Mouse (Mus musculus) G1E (cell line): Measurements from ENCODE around the gene Ralgds. TPM values are rescaled to one million over a fixed set of nuclear protein-coding genes. Genes with fewer than 3 reads are reported as not detected.
A peak's percentile ranks its signal among the peaks of the same experiment; 100 is the strongest.

ENCODE experiments used
- ATAC-seq: 2 replicates; pipeline ENCODE4 v1.8.0; 2016; ENCODE audit warnings: mild to moderate bottlenecking; ENCODE audit not compliant: insufficient number of reproducible peaks, poor library complexity, low FRiP score, severe bottlenecking; ENCODE audit errors: extremely low read depth
- DNase-seq: peaks from one replicate; pipeline ENCODE4 v3.0.0; 2012; ENCODE audit warnings: low spot score
- H3K27me3 ChIP-seq: 2 replicates; pipeline ENCODE4 v1.6.1; 2012; ENCODE audit warnings: mild to moderate bottlenecking, low read length, inconsistent platforms; ENCODE audit not compliant: insufficient read depth
- H3K36me3 ChIP-seq: replicated peaks from 2 replicates; pipeline ENCODE3; 2012; ENCODE audit warnings: mild to moderate bottlenecking, inconsistent platforms
- H3K4me1 ChIP-seq: 2 replicates; pipeline ENCODE4 v1.6.1; 2012; ENCODE audit warnings: low read depth, low read length, inconsistent platforms, mixed read lengths; ENCODE audit not compliant: insufficient read depth
- H3K4me3 ChIP-seq: 2 replicates; pipeline ENCODE4 v1.5.1; 2012; ENCODE audit warnings: low read depth, mild to moderate bottlenecking, inconsistent platforms, low read length, moderate library complexity, mixed read lengths
- H3K9me3 ChIP-seq: replicated peaks from 2 replicates; pipeline ENCODE4 v1.6.1; 2012; ENCODE audit warnings: inconsistent platforms
- CTCF ChIP-seq: IDR thresholded peaks from 2 replicates; pipeline ENCODE4 v1.5.1; 2012; ENCODE audit warnings: low read depth, low read length, inconsistent platforms, mixed read lengths
- GATA1 ChIP-seq: IDR thresholded peaks from 2 replicates; pipeline ENCODE4 v1.6.1; 2012; ENCODE audit warnings: borderline replicate concordance, low read length, inconsistent platforms, mixed read lengths
- GATA2 ChIP-seq: IDR thresholded peaks from 2 replicates; pipeline ENCODE4 v1.6.1; 2012; ENCODE audit warnings: low read depth, low read length, inconsistent platforms, borderline replicate concordance
- POLR2AphosphoS5 ChIP-seq: IDR thresholded peaks from 2 replicates; pipeline ENCODE4 v1.6.1; 2012; ENCODE audit warnings: low read depth, low read length, inconsistent platforms; ENCODE audit not compliant: insufficient replicate concordance
- TAL1 ChIP-seq: conservative IDR thresholded peaks from 2 replicates; pipeline ENCODE4 v1.6.1; 2012; ENCODE audit warnings: low read depth, low read length, inconsistent platforms, mixed read lengths
- polyA plus RNA-seq: library from polyadenylated mRNA; stranded (reverse); fragments of >175 nt; gene quantifications from 2 replicates; pipeline ENCODE4 v1.2.3, GENCODE M21; 2012
- total RNA-seq, 2 experiments: library from RNA; stranded (forward) in 1 of 2; stranded (reverse) in 1 of 2; fragments of 200-1000 nt in 1 of 2; fragments of >200 nt in 1 of 2; fragmentation: Nextera tagmentation in 1 of 2; gene quantifications; 2 replicates each; pipeline ENCODE4 v1.2.3; 2014 to 2017

The Ralgds gene
- total and polyA plus RNA-seq, 3 experiments = 0.02 to 0.49 TPM; not detected in 1

DNA sequence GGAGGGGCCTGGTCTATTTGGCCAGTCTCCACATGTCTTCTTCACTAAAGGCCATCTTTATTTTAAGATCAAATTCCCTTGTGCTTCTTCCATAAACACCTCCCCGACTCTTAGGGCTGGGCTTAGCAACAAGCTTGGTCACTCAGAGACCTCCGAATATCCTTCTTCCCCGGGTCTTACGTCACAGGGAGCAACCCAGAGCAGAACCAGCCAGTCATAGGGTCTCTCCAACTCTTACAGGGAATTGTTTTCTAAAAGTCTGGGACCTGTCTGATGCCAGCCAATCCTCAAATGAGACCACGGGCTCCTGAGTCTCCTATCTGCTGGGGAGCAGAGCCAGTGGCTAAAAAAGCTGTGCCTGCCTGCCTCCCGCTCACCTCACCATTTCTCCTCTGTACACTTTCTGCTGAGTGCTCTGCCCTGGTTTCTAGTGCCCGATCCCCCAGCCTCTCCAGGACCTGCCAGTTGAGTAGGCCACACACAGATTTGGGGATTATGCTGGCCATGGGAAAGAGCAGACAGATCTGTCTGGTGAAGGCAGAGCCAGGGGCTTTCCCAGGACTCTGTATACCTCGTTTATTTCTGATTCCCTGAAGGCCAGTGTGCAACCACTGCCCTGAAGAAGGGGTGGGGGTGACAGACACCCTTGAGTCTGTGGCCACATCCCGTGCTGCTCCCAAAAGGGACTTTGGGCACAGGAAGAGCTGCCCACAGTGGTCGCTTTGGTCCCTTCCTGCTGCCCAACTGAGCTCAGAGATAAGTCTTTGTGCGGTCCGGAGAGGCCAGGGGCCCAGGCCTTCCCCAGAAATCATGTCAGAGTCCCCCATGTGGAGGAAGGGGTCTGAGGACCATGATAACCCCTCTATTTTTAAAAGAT, 86.0 kb downstream of the Ralgds start:
- no peak for DNase-seq
- peak overlapping the region; percentile 50; the same call in 1 of the 2 replicates for H3K4me3 ChIP-seq
- H3K9me3 ChIP-seq = no peaks in the 10 kb centered on the region
- peaks cover 91% of the 10 kb centered on the region for H3K4me1 ChIP-seq
- peaks cover 4% of the 10 kb centered on the region for H3K36me3 ChIP-seq
- no peak for ATAC-seq
- TF ChIP-seq GATA1 = no peak
- no peak for TF ChIP-seq GATA2
- no peak for TF ChIP-seq TAL1
- TF ChIP-seq CTCF = no peak
- no peak for TF ChIP-seq POLR2AphosphoS5
- no peaks in the 10 kb centered on the region for H3K27me3 ChIP-seq

- Histone ChIP-seq H3K4me3 (peak overlapping the region; percentile 50; the same call in 1 of the 2 replicates), H3K36me3 (peaks cover 4% of the 10 kb centered on the region), H3K9me3 (no peaks in the 10 kb centered on the region), H3K27me3 (no peaks in the 10 kb centered on the region), H3K4me1 (peaks cover 90% of the 10 kb centered on the region)
- no peak for TF ChIP-seq CTCF
- no peak for TF ChIP-seq GATA2
- TF ChIP-seq TAL1 = peak; percentile 21; the same call in 1 of the 2 replicates
- ATAC-seq (no peak), DNase-seq (no peak)
Observed at GRCm38 (mm10) chr2:28599569-28599900, 86.6 kb downstream of the Ralgds start.

- Histone ChIP-seq H3K9me3 (no peaks in the 10 kb centered on the region), H3K36me3 (peaks cover 11% of the 10 kb centered on the region), H3K27me3 (no peaks in the 10 kb centered on the region), H3K4me1 (peaks cover 82% of the 10 kb centered on the region), H3K4me3 (peak overlapping the region; percentile 10; the same call in 1 of the 2 replicates)
- TF ChIP-seq GATA1 = no peak
- TF ChIP-seq TAL1 = peak; percentile 97
- DNase-seq = peak; percentile 91
- ATAC-seq = peak; percentile 54
Observed at GRCm38 (mm10) chr2:28601720-28602590, 89.0 kb downstream of the Ralgds start.

Other genes with a start within 250 kb of the Ralgds start
- gene Ppp1r26, start 66.3 kb upstream of the Ralgds start, total RNA-seq (2014; fragmentation: Nextera tagmentation) = not detected in 2 replicates
- gene Ppp1r26, start 66.3 kb upstream of the Ralgds start, total RNA-seq (2017) = 0.16 TPM in 1 of 2 replicates, not detected in the other
- gene Ppp1r26, start 66.3 kb upstream of the Ralgds start, polyA plus RNA-seq = not detected in 2 replicates
- gene 1700007K13Rik, start 46.8 kb upstream of the Ralgds start, total RNA-seq (2014; fragmentation: Nextera tagmentation) = not detected in 2 replicates
- not detected in 2 replicates for gene 1700007K13Rik, start 46.8 kb upstream of the Ralgds start, total RNA-seq (2017)
- gene 1700007K13Rik, start 46.8 kb upstream of the Ralgds start, polyA plus RNA-seq = 0.14 and 0.36 TPM in 2 replicates
- 101 TPM in 2 replicates for gene Mrps2, start 45.1 kb upstream of the Ralgds start, total RNA-seq (2014; fragmentation: Nextera tagmentation)
- 30.3 and 33.4 TPM in 2 replicates for gene Mrps2, start 45.1 kb upstream of the Ralgds start, total RNA-seq (2017)
- gene Mrps2, start 45.1 kb upstream of the Ralgds start, polyA plus RNA-seq = 46.4 and 49.6 TPM in 2 replicates
- gene Gbgt1, start 16.2 kb upstream of the Ralgds start, total RNA-seq (2014; fragmentation: Nextera tagmentation) = not detected in 2 replicates
- gene Gbgt1, start 16.2 kb upstream of the Ralgds start, total RNA-seq (2017) = not detected in 2 replicates
- not detected in 2 replicates for gene Gbgt1, start 16.2 kb upstream of the Ralgds start, polyA plus RNA-seq
- gene Gm10134, start 7.0 kb upstream of the Ralgds start, total RNA-seq (2014; fragmentation: Nextera tagmentation) = not detected in 2 replicates
- gene Gm10134, start 7.0 kb upstream of the Ralgds start, total RNA-seq (2017) = not detected in 2 replicates
- gene Gm10134, start 7.0 kb upstream of the Ralgds start, polyA plus RNA-seq = not detected in 2 replicates
- not detected in 2 replicates for gene Cel, start 50.3 kb downstream of the Ralgds start, total RNA-seq (2014; fragmentation: Nextera tagmentation)
- gene Cel, start 50.3 kb downstream of the Ralgds start, total RNA-seq (2017) = not detected in 2 replicates
- gene Cel, start 50.3 kb downstream of the Ralgds start, polyA plus RNA-seq = not detected in 2 replicates
- 60.2 and 60.9 TPM in 2 replicates for gene Gtf3c5, start 70.6 kb downstream of the Ralgds start, total RNA-seq (2014; fragmentation: Nextera tagmentation)
- gene Gtf3c5, start 70.6 kb downstream of the Ralgds start, total RNA-seq (2017) = 16.6 and 19.0 TPM in 2 replicates
- gene Gtf3c5, start 70.6 kb downstream of the Ralgds start, polyA plus RNA-seq = 19.6 and 26.0 TPM in 2 replicates
- 537 and 588 TPM in 2 replicates for gene Gfi1b, start 108.9 kb downstream of the Ralgds start, total RNA-seq (2014; fragmentation: Nextera tagmentation)
- gene Gfi1b, start 108.9 kb downstream of the Ralgds start, total RNA-seq (2017) = 104 and 131 TPM in 2 replicates
- 649 and 739 TPM in 2 replicates for gene Gfi1b, start 108.9 kb downstream of the Ralgds start, polyA plus RNA-seq
- gene Tsc1, start 128.1 kb downstream of the Ralgds start, total RNA-seq (2014; fragmentation: Nextera tagmentation) = 35.7 and 39.0 TPM in 2 replicates
- 22.1 and 26.6 TPM in 2 replicates for gene Tsc1, start 128.1 kb downstream of the Ralgds start, total RNA-seq (2017)
- 3.5 and 5.8 TPM in 2 replicates for gene Tsc1, start 128.1 kb downstream of the Ralgds start, polyA plus RNA-seq
- 5.6 and 7.9 TPM in 2 replicates for gene Spaca9, start 186.6 kb downstream of the Ralgds start, total RNA-seq (2014; fragmentation: Nextera tagmentation)
- gene Spaca9, start 186.6 kb downstream of the Ralgds start, total RNA-seq (2017) = 15.4 and 22.3 TPM in 2 replicates
- gene Spaca9, start 186.6 kb downstream of the Ralgds start, polyA plus RNA-seq = 1.4 and 1.8 TPM in 2 replicates
- 9.3 and 14.8 TPM in 2 replicates for gene Ak8, start 187.0 kb downstream of the Ralgds start, total RNA-seq (2014; fragmentation: Nextera tagmentation)
- gene Ak8, start 187.0 kb downstream of the Ralgds start, total RNA-seq (2017) = 2.8 and 3.5 TPM in 2 replicates
- gene Ak8, start 187.0 kb downstream of the Ralgds start, polyA plus RNA-seq = 0.38 and 0.41 TPM in 2 replicates